Mouse (Mus musculus): Measurements from ENCODE around the gene Habp2. TPM values are rescaled to one million over a fixed set of nuclear protein-coding genes. Genes with fewer than 3 reads are reported as not detected.
A peak's percentile ranks its signal among the peaks of the same experiment; 100 is the strongest.

The Habp2 gene
- 0.29 and 0.35 TPM in 2 replicates for polyA plus RNA-seq (2015; fragmentation: Nextera tagmentation; extraction: Ambion mirVana)

- H3K4me2 ChIP-seq, result no peak within 1 kb of the TSS
- H3K27ac ChIP-seq, result no peak within 1 kb of the TSS
- 75% methylated on average over 7 of the region's 7 CpGs for WGBS
- 0 out of 2 replicates have a peak, but pooled peaks cover 2% of the 10 kb centered on the region for H3K27me3 ChIP-seq
- ATAC-seq (ENCODE audit: insufficient number of reproducible peaks, low FRiP score, low TSS enrichment, low read depth), result no peak
- H3K9ac ChIP-seq, result no peak within 1 kb of the TSS
- peaks cover 10% of the 10 kb centered on the region; the same call in 1 of the 2 replicates for H3K4me1 ChIP-seq
- no peaks in the 10 kb centered on the region for H3K36me3 ChIP-seq
- H3K9me3 ChIP-seq, result no peaks in the 10 kb centered on the region
- H3K4me3 ChIP-seq, result no peak within 1 kb of the TSS
Measured at GRCm38 (mm10) chr19:56286866-56287265, at the start of gene Habp2. Habp2 (plus strand) TSS chr19:56287137.

- H3K9me3 ChIP-seq, result no peaks in the 10 kb centered on the region
Measured at GRCm38 (mm10) chr19:56238501-56238900, 48.4 kb upstream of the Habp2 start.

GRCm38 (mm10) chr19:56245201-56245600, 41.7 kb upstream of the Habp2 start:
- peak overlapping the region; percentile 47; the same call in 1 of the 2 replicates for H3K27ac ChIP-seq
- no peak for ATAC-seq (ENCODE audit: insufficient number of reproducible peaks, low FRiP score, low TSS enrichment, low read depth)
- H3K4me2 ChIP-seq, result no peak overlapping the region
- no peaks in the 10 kb centered on the region for H3K9me3 ChIP-seq
- no peaks in the 10 kb centered on the region for H3K27me3 ChIP-seq
- H3K9ac ChIP-seq, result no peak overlapping the region
- no peaks in the 10 kb centered on the region for H3K36me3 ChIP-seq
- peaks cover 7% of the 10 kb centered on the region; the same call in 1 of the 2 replicates for H3K4me1 ChIP-seq
- WGBS, result 47% methylated on average over 5 of the region's 5 CpGs
- H3K4me3 ChIP-seq, result no peak overlapping the region

More at GRCm38 (mm10) chr19:56238501-56238900, 48.4 kb upstream of the Habp2 start:
- H3K4me3 ChIP-seq, result no peak overlapping the region
- H3K36me3 ChIP-seq, result no peaks in the 10 kb centered on the region
- ATAC-seq (ENCODE audit: insufficient number of reproducible peaks, low FRiP score, low TSS enrichment, low read depth), result no peak
- no peaks in the 10 kb centered on the region for H3K27me3 ChIP-seq
- no peak overlapping the region for H3K9ac ChIP-seq
- no peak overlapping the region for H3K27ac ChIP-seq
- 69% methylated on average over 4 of the region's 4 CpGs for WGBS
- H3K4me1 ChIP-seq, result no peaks in the 10 kb centered on the region; the same call in 1 of the 2 replicates
- no peak overlapping the region for H3K4me2 ChIP-seq

GRCm38 (mm10) chr19:56252815-56253214, 34.1 kb upstream of the Habp2 start:
- Histone ChIP-seq H3K4me2 (no peak overlapping the region), H3K9ac (no peak overlapping the region), H3K4me3 (no peak overlapping the region), H3K4me1 (peaks cover 22% of the 10 kb centered on the region; the same call in 1 of the 2 replicates), H3K27me3 (peaks cover 12% of the 10 kb centered on the region), H3K36me3 (no peaks in the 10 kb centered on the region), H3K27ac (no peak overlapping the region), H3K9me3 (no peaks in the 10 kb centered on the region)
- no peak; the same call in 1 of the 2 replicates for ATAC-seq (ENCODE audit: insufficient number of reproducible peaks, low FRiP score, low TSS enrichment, low read depth)
- WGBS, result 76% methylated on average over 4 of the region's 4 CpGs

GRCm38 (mm10) chr19:56253271-56253670, 33.7 kb upstream of the Habp2 start:
- peaks cover 12% of the 10 kb centered on the region for H3K27me3 ChIP-seq
- H3K4me3 ChIP-seq, result no peak overlapping the region
- H3K9me3 ChIP-seq, result no peaks in the 10 kb centered on the region
- H3K9ac ChIP-seq, result no peak overlapping the region
- H3K4me1 ChIP-seq, result peaks cover 22% of the 10 kb centered on the region; the same call in 1 of the 2 replicates
- H3K27ac ChIP-seq, result no peak overlapping the region
- 51% methylated on average over 10 of the region's 10 CpGs for WGBS
- no peaks in the 10 kb centered on the region for H3K36me3 ChIP-seq
- no peak overlapping the region for H3K4me2 ChIP-seq
- no peak for ATAC-seq (ENCODE audit: insufficient number of reproducible peaks, low FRiP score, low TSS enrichment, low read depth)

- 50% methylated on average over 7 of the region's 7 CpGs for WGBS
- ATAC-seq (ENCODE audit: insufficient number of reproducible peaks, low FRiP score, low TSS enrichment, low read depth), result no peak
- Histone ChIP-seq H3K27ac (no peak overlapping the region), H3K27me3 (peaks cover 12% of the 10 kb centered on the region), H3K9ac (no peak overlapping the region), H3K4me2 (no peak overlapping the region), H3K4me3 (no peak overlapping the region), H3K4me1 (peaks cover 22% of the 10 kb centered on the region; the same call in 1 of the 2 replicates), H3K36me3 (no peaks in the 10 kb centered on the region), H3K9me3 (no peaks in the 10 kb centered on the region)
Measured at GRCm38 (mm10) chr19:56254751-56255150, 32.2 kb upstream of the Habp2 start.

GRCm38 (mm10) chr19:56255506-56255905, 31.4 kb upstream of the Habp2 start:
- Histone ChIP-seq H3K9me3 (no peaks in the 10 kb centered on the region), H3K4me1 (peaks cover 22% of the 10 kb centered on the region; the same call in 1 of the 2 replicates), H3K36me3 (no peaks in the 10 kb centered on the region), H3K27ac (no peak overlapping the region), H3K4me3 (no peak overlapping the region), H3K9ac (no peak overlapping the region), H3K4me2 (no peak overlapping the region), H3K27me3 (peaks cover 11% of the 10 kb centered on the region)
- 11% methylated on average over 3 of the region's 3 CpGs for WGBS
- ATAC-seq (ENCODE audit: insufficient number of reproducible peaks, low FRiP score, low TSS enrichment, low read depth), result no peak

GRCm38 (mm10) chr19:56256235-56256634, 30.7 kb upstream of the Habp2 start:
- Histone ChIP-seq H3K9ac (no peak overlapping the region), H3K27ac (no peak overlapping the region), H3K4me2 (no peak overlapping the region), H3K9me3 (no peaks in the 10 kb centered on the region), H3K4me3 (no peak overlapping the region), H3K4me1 (peaks cover 20% of the 10 kb centered on the region; the same call in 1 of the 2 replicates), H3K27me3 (peaks cover 4% of the 10 kb centered on the region; the same call in 1 of the 2 replicates), H3K36me3 (no peaks in the 10 kb centered on the region)
- 49% methylated on average over 1 of the region's 1 CpGs for WGBS
- ATAC-seq (ENCODE audit: insufficient number of reproducible peaks, low FRiP score, low TSS enrichment, low read depth), result no peak

GRCm38 (mm10) chr19:56256741-56257140, 30.2 kb upstream of the Habp2 start:
- Histone ChIP-seq H3K27ac (no peak overlapping the region), H3K27me3 (peaks cover 4% of the 10 kb centered on the region; the same call in 1 of the 2 replicates), H3K4me1 (peaks cover 15% of the 10 kb centered on the region; the same call in 1 of the 2 replicates), H3K4me3 (no peak overlapping the region), H3K36me3 (no peaks in the 10 kb centered on the region), H3K9me3 (no peaks in the 10 kb centered on the region), H3K4me2 (no peak overlapping the region), H3K9ac (no peak overlapping the region)
- ATAC-seq (ENCODE audit: insufficient number of reproducible peaks, low FRiP score, low TSS enrichment, low read depth), result no peak
- no CpG with 5 or more reads among the region's 1 CpGs for WGBS

- ATAC-seq (ENCODE audit: insufficient number of reproducible peaks, low FRiP score, low TSS enrichment, low read depth), result no peak
- Histone ChIP-seq H3K9me3 (no peaks in the 10 kb centered on the region), H3K4me3 (no peak overlapping the region), H3K36me3 (no peaks in the 10 kb centered on the region), H3K4me2 (no peak overlapping the region), H3K27ac (no peak overlapping the region), H3K4me1 (no peaks in the 10 kb centered on the region), H3K9ac (no peak overlapping the region), H3K27me3 (no peaks in the 10 kb centered on the region)
- 81% methylated on average over 14 of the region's 14 CpGs for WGBS
Measured at GRCm38 (mm10) chr19:56263696-56264095, 23.2 kb upstream of the Habp2 start.

GRCm38 (mm10) chr19:56264175-56264574, 22.8 kb upstream of the Habp2 start:
- WGBS, result 35% methylated on average over 4 of the region's 4 CpGs
- H3K36me3 ChIP-seq, result no peaks in the 10 kb centered on the region
- no peaks in the 10 kb centered on the region for H3K4me1 ChIP-seq
- H3K9ac ChIP-seq, result no peak overlapping the region
- H3K4me2 ChIP-seq, result no peak overlapping the region
- ATAC-seq (ENCODE audit: insufficient number of reproducible peaks, low FRiP score, low TSS enrichment, low read depth), result no peak
- no peak overlapping the region for H3K27ac ChIP-seq
- no peak overlapping the region for H3K4me3 ChIP-seq
- no peaks in the 10 kb centered on the region for H3K27me3 ChIP-seq
- no peaks in the 10 kb centered on the region for H3K9me3 ChIP-seq

- Histone ChIP-seq H3K9ac (no peak overlapping the region), H3K27me3 (no peaks in the 10 kb centered on the region), H3K4me1 (no peaks in the 10 kb centered on the region), H3K4me2 (no peak overlapping the region), H3K27ac (no peak overlapping the region), H3K9me3 (no peaks in the 10 kb centered on the region), H3K4me3 (no peak overlapping the region), H3K36me3 (no peaks in the 10 kb centered on the region)
- ATAC-seq (ENCODE audit: insufficient number of reproducible peaks, low FRiP score, low TSS enrichment, low read depth), result no peak
- 79% methylated on average over 5 of the region's 5 CpGs for WGBS
Measured at GRCm38 (mm10) chr19:56265149-56265548, 21.8 kb upstream of the Habp2 start.

GRCm38 (mm10) chr19:56272081-56272480, 14.9 kb upstream of the Habp2 start:
- 74% methylated on average over 8 of the region's 8 CpGs for WGBS
- no peaks in the 10 kb centered on the region for H3K27me3 ChIP-seq

More at GRCm38 (mm10) chr19:56272081-56272480, 14.9 kb upstream of the Habp2 start:
- no peak for ATAC-seq (ENCODE audit: insufficient number of reproducible peaks, low FRiP score, low TSS enrichment, low read depth)
- Histone ChIP-seq H3K36me3 (no peaks in the 10 kb centered on the region), H3K9me3 (no peaks in the 10 kb centered on the region), H3K27ac (no peak overlapping the region), H3K9ac (no peak overlapping the region), H3K4me2 (no peak overlapping the region), H3K4me3 (no peak overlapping the region), H3K4me1 (no peaks in the 10 kb centered on the region)
